Mouse (Mus musculus): ENCODE results near the gene Osbpl11.

DNA sequence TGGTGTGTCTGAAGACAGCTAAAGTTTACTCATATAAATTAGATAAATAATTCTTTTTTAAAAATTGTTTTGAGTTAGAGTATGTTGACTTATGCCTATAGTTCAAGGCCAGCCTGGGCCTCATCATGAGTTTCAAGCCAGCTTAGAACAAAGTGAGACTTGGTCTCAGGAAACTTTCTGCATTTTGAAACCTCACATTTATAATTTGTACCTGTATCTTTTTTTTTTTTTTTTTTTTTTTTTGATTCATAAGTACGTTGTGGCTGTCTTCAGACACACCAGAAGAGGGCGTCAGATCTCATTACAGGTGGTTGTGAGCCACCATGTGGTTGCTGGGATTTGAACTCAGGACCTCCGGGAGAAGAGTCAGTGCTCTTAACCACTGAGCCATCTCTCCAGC is 75.0 kb downstream of the Osbpl11 start:
- TF ChIP-seq CTCF (IDR thresholded peaks at IDR 0.05; ENCODE audit: control insufficient read depth, insufficient read depth, insufficient replicate concordance, low read depth, low read length) = no peak
- TF ChIP-seq POLR2A (IDR thresholded peaks at IDR 0.05; ENCODE audit: control insufficient read depth, low read depth, low read length) = no peak
